Mouse (Mus musculus) kidney, adult 2 months (tissue): ENCODE data around the gene Tax1bp1.

Experiments
- CTCF ChIP-seq: fragments of 200-500 bp; conservative IDR thresholded peaks from 2 replicates; pipeline ENCODE4 v1.5.1; 2011; ENCODE audit warnings: low read depth, mild to moderate bottlenecking, control low read depth, low read length, moderate library complexity, mixed read lengths; ENCODE audit not compliant: insufficient read depth, insufficient read length
- POLR2A ChIP-seq: fragments of 200-500 bp; IDR thresholded peaks from one replicate; pipeline ENCODE4 v1.6.1; 2011; ENCODE audit warnings: low read depth, low read length, control low read depth

GRCm38 (mm10) chr6:52713897-52714509 is 474 bp downstream of the Tax1bp1 start:
- TF ChIP-seq CTCF, result no peak
- no peak for TF ChIP-seq POLR2A
